Mouse (Mus musculus) thymus, postnatal 36 days (tissue): Measurements from ENCODE around the gene Rrnad1.
A peak's percentile ranks its signal among the peaks of the same experiment; 100 is the strongest.
"Not testable (repeated sequence)": the region's sequence is repeated elsewhere in the genome, so short reads cannot be mapped to it uniquely, and the experiment has no call there.

Experiments
- DNase-seq, 2 experiments: peaks; one replicate each; pipeline ENCODE4 v3.0.0; 2022; ENCODE audit warnings: mixed read lengths in 2 of 2

The Rrnad1 gene

GRCm38 (mm10) chr3:87913491-87913890, 17.0 kb downstream of the Rrnad1 start:
- no peak for DNase-seq

DNA sequence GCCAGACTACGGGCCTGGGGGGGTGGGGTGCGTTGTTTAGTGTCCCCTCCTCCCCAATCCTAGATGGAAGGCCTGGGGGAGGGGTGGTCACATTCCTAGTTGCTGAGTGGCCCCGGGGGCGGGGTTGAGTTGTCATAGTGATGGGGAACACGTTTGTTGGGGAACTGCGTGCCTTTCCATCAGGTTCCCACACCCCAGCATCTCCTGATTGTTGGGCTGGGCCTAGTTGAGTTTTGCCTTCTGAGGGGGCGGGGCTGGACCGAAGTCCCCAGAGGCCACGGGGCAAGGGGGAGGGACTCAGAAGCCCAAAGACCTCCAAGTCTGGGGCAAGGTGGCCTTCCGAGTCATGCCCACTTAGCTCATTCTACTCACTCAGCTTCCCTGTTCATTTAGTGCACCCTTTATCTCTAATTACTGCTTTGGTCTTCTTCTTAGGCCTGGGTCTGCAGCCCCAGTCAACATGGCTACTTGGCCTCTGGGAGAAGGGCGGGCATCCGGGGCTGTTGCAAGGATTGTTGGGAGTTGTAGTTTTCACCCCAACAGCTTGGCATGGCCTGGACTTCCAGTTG, 19.9 kb downstream of the Rrnad1 start:
- DNase-seq = peak; percentile 19 to 42

- DNase-seq = no peak
Observed at GRCm38 (mm10) chr3:87909874-87910273, 20.6 kb downstream of the Rrnad1 start.

GRCm38 (mm10) chr3:87909381-87909780, 21.1 kb downstream of the Rrnad1 start:
- DNase-seq = no peak

DNA sequence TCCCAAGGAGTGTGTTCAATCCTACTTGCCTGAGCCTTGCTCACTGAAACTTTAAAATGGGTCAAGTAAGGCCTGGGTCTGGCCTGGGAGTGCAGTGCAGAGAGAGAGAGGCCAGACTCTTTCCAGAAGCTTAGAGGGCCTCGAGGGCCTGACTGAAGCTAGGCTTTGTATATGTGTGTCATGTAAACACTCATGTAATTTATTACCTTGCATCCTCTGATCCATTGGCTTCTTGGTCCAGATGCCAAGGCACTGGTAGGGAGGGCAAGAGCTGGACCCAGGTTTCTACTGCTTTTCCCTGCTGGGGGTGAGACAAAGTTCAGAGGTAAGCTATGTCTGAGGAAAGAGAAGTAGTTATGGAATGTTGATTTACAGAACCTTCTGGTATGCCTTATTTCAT, 22.6 kb downstream of the Rrnad1 start:
- no peak for DNase-seq

- DNase-seq = peak; percentile 27 to 36
Observed at GRCm38 (mm10) chr3:87906981-87907857, 23.3 kb downstream of the Rrnad1 start.

DNA sequence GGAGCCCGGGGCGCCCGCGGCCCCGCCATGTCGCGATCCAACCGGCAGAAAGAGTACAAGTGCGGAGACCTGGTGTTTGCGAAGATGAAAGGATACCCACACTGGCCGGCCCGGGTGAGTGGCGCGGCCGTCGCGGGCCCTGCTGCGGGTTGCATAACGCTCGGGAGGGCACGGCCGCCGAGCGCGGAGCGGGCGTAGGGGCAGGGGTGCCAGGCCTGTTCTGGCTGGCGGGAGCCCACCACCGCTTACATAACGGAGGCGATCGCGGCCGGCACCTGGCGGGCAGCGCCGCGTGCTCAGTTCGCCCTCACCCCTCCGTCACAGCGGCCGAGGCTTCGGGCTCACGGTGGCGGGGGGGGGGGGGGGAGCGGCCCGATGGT, 23.9 kb downstream of the Rrnad1 start:
- peak in 1 of 2 experiments; percentile 60 for DNase-seq

- DNase-seq = peak; percentile 92 to 96
Observed at GRCm38 (mm10) chr3:87905880-87906485, 24.5 kb downstream of the Rrnad1 start, which contains the start of gene Hdgf. Hdgf (plus strand) TSS chr3:87906321.

DNA sequence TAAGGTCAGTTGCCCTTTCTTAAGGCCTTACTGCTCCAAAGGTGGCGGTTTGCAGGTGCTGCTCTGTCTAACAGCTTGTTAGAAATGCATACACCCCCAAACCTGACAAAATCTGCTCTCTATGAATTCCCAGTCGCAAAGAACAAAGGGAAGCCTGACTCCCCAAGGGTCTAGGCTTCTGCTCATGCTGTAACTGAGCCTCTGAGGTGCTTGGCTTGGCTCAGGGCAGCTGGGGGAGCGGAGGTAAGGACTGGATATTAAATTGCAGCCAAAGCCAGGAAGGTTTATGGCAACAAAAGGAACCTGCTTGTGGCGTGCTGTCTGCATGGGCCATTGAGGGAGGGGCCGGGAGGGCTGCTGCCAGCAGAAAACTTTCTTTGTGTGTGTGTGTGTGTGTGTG, 26.7 kb downstream of the Rrnad1 start:
- DNase-seq = no peak

DNA sequence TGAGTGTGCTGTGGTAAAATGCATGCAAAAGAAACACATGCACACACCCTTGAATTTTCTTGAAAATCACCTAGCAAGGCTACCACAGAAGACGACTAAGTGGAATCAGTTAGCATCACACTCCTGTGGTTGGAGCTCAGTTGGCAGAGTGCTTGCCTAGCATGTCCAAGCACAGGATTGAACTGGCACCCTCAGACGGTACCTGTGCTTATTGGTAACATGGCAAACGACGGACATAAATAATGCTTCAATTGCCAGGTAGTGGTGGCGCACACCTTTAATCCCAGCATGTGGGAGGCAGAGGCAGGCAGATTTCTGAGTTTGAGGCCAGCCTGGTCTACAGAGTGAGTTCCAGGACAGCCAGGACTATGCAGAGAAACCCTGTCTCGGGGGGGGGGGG, 28.6 kb downstream of the Rrnad1 start:
- DNase-seq = not testable (repeated sequence)

DNA sequence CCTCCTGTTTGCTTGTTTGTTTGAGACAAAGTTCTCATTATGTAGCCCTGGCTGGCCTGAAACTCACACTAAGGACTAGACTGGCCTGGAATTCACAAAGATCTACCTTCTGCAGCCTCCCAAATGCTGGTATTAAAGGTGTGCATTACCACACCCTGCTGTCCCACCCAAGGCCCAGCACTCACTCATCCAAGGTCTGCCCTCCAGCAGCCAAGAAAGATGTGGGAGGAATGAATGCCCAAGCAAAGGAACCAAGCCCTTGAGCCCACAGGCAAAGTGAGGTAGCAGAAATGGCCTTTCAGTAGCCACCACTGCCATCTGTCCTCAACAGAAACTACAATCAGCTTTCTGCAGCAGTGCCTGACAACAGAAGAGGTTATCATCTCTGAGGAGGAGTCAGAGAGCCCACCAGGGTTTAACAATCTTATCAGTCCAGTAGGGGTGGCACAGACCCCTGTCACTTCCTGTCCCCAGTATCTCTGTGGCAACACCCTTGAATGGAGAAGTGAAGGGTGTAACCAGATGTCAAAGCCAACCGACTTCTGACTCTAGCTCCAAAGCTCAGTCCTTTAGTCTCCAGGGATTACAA, 29.4 kb downstream of the Rrnad1 start:
- no peak for DNase-seq

DNA sequence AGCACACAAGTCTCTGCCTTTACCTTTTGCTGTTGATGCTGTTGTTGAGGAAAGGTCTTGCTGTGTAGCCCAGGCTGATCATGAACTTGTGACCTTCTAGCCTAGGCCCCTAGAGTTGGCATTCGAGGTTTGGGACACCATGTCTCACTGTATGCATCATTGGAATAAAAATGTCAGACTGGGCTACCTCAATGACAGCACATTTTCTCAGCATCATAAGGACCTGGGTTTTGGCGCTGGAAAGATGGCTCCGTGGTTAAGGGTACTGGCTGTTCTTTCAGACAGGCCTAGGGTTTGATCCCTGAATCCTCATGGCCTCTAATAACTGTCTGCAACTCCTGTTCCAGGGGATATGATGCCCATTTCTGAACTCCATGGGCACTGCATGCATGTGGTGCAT, 30.7 kb downstream of the Rrnad1 start:
- DNase-seq = no peak

DNA sequence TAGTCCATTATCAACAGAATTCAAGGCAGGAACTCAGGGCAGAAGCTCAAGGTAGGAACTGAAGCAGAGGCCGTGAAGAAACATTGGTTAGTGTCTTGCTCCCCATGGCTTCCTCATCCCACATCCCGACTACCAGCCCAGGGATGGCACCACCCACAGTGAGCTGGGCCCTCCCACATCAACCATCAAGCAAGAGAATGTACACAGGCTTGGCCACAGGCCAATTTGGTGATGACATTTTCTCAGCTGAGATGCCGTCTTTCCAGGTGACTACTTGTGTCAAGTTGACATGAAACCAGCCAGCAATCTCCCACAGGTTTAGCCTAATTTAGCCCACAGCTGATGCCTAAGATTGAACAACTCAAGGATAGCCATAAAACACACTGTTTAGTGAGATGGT, 31.3 kb downstream of the Rrnad1 start:
- no peak for DNase-seq

DNA sequence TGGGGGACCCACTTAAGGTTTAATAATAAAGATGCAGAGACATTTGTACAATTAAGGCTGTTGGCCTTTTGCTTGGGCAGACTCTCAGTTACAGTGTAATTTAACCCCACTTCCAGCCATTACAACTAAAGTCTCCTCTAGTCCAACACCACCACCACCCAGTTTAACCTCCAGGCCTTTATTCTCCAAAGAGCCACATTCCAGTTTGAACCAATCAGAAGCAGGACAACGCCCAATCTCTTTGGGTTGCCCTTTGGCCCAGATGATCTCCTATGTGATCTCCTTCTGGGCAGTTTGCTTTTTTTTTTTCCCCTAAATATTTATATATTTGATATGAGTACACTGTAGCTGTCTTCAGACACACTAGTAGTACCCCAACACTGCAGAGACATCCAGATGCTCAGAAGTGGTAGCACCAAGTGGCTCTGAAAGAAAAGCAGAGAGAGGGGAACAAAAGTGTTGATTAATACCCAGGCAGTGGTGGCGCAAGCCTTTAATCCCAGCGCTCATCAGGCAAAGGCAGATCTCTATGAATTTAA, 37.1 kb downstream of the Rrnad1 start:
- DNase-seq = no peak

GRCm38 (mm10) chr3:87891481-87891880, 39.0 kb downstream of the Rrnad1 start:
- no peak for DNase-seq

DNA sequence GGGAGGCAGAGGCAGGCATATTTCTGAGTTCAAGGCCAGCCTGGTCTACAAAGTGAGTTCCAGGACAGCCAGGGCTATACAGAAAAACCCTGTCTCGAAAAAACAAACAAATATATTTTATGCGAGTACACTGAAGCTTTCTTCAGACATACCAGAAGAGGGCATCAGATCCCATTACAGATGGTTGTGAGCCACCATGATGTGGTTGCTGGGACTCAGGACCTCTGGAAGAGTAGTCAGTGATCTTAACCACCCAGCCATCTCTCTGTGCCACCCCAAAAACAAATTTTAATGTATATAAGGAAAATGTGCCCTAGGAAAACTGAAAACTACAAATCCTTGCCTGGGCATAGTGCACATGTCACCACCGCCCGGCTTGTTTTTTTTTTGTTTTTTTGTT, 43.1 kb downstream of the Rrnad1 start:
- DNase-seq = not testable (repeated sequence)

DNA sequence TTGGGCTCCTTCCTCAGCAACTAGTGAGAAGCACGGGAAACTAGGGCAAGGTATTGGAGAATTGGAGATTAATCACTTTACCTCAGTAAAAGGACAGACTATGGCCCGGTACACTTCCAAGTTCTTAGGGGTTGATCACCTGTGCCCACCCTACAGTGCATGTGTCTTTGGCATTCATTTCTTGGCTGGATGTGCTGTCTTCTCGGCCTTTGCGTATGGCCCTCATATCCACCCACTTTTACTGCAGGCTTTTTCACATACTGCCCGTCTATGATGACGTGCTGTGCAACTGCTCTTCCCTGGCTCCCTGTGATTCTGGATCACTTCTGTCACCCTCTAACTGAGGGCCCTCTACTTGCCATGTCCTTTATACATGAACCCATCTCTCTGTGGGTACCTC, 44.1 kb downstream of the Rrnad1 start:
- DNase-seq = no peak

DNA sequence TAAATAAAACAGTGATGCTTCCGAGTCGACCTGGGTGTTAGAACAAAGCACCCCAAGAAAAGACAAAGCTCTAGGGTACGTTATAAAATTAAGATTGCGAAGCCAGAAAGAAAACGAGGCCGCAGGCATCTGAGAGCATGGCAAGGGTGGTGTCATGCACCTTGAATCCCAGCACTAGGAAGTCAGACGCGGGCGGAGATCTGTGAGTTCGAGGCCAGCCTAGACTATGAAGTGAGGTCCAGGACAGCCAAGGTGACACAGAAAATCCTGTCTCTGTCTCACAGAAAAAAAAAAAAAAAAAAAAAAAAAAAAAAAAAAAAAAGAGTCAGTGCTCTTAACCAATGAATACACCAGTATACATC, 44.5 kb downstream of the Rrnad1 start:
- DNase-seq = peak; percentile 48 to 63

DNA sequence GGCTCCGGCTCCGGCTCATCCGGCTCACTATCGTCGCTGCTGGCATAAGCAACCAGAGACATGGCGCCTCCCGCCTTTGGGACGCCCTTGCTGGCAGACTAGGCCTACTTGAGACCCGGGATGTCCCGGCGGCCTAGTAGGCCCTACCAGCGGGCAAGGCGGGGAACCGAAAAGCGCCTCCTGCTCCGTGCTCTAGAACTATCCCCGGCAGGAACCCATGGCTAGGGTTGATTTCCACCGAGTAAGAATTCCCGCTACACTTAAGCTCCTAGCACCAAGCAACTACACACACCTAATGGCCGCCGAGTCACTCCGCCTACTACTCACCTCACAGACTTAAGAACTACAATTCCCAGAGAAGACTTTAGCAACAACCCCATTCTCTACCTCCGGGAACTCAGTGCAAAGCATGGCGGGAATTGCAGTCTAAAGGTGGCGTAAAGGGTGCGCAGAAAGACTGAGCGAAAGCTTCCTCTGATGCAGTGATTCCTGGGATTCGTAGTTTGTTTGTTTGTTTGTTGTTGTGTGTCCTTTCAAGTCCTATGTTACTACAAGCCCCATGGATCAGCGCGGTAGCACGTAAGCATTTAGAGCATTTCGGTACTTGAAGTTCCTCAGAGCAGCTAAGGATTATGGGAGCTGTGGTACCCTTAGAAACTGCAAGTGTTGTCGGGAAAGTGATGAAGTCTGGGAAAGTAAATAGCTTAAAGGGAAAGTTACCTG, 45.1 kb downstream of the Rrnad1 start, which contains the start of gene Prcc:
TSS of gene Prcc (minus strand) at position 328 of the 723 bp plus-strand sequence.
- peak; percentile 85 to 92 for DNase-seq

DNA sequence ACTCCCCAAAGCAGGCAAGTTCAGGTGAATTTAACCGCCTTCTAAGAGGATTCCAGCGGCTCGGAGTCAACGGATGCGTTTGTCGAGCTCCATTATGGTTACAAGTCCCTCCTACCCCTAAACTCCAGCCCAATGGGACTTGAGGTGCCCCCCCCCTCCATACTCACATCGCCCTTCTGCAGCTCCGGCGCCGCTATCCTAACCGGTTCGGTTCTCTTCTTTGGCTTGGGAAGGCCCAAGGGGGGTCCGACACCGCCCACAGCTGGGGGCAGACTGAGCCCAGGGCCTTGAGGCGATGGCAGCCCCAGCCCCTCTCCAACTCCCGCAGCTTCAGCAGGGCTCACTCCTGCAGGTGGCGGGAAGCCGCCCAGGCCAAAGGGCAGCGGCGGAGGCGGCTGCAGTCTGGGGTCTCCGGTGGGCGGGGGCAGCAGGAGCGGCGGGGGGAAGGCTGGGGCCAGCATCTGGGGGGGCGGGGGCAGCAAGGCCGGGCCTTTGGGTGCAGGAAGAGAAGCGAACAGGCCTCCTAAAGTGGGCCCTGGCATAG, 45.7 kb downstream of the Rrnad1 start:
- DNase-seq = peak in 1 of 2 experiments; percentile 74

- no peak for DNase-seq
Observed at GRCm38 (mm10) chr3:87884291-87884690, 46.2 kb downstream of the Rrnad1 start.

- no peak for DNase-seq
Observed at GRCm38 (mm10) chr3:87877730-87878129, 52.8 kb downstream of the Rrnad1 start.
